Mouse (Mus musculus) forebrain, embryonic 14.5 days (tissue): Measurements from ENCODE around the gene Nsun2. TPM values are rescaled to one million over a fixed set of nuclear protein-coding genes. Genes with fewer than 3 reads are reported as not detected.
A peak's percentile ranks its signal among the peaks of the same experiment; 100 is the strongest.

Experiments
- ATAC-seq: fragments of 200-750 bp; cut with Nextera tagmentation; 2 replicates; pipeline ENCODE4 v1.8.0; 2017; ENCODE audit warnings: mild to moderate bottlenecking, moderate library complexity
- DNase-seq: peaks from one replicate; pipeline ENCODE4 v3.0.0-alpha.2; 2015; ENCODE audit warnings: low spot score
- H3K27ac ChIP-seq: fragments of 300-500 bp; sonication (generic); 2 replicates; pipeline ENCODE4 v1.5.1; 2014; ENCODE audit warnings: low read depth, mild to moderate bottlenecking, control low read depth, low read length, moderate library complexity
- H3K27me3 ChIP-seq: fragments of 300-500 bp; sonication (generic); replicated peaks from 2 replicates; pipeline ENCODE4 v1.6.1; 2014; ENCODE audit warnings: low read length, control low read depth, mixed read lengths; ENCODE audit not compliant: control insufficient read depth, insufficient read depth
- H3K36me3 ChIP-seq: fragments of 300-500 bp; sonication (generic); 2 replicates; pipeline ENCODE4 v1.6.1; 2014; ENCODE audit warnings: low read length, control low read depth; ENCODE audit not compliant: control insufficient read depth, insufficient read depth
- H3K4me1 ChIP-seq: fragments of 300-500 bp; sonication (generic); 2 replicates; pipeline ENCODE4 v1.6.1; 2014; ENCODE audit warnings: antibody characterized with exemption, low read length, control low read depth; ENCODE audit not compliant: control insufficient read depth, insufficient read depth
- H3K4me2 ChIP-seq: fragments of 300-500 bp; sonication (generic); 2 replicates; pipeline ENCODE4 v1.6.1; 2014; ENCODE audit warnings: mild to moderate bottlenecking, control low read depth, low read length
- H3K4me3 ChIP-seq: fragments of 300-500 bp; sonication (generic); 2 replicates; pipeline ENCODE4 v1.5.1; 2014; ENCODE audit warnings: low read depth, low read length, control low read depth
- H3K9ac ChIP-seq: fragments of 300-500 bp; sonication (generic); 2 replicates; pipeline ENCODE4 v1.6.1; 2014; ENCODE audit warnings: mild to moderate bottlenecking, low read length, control low read depth, moderate library complexity
- H3K9me3 ChIP-seq: fragments of 300-500 bp; sonication (generic); replicated peaks from 2 replicates; pipeline ENCODE4 v1.6.1; 2016; ENCODE audit warnings: low read length, control low read depth, mixed read lengths; ENCODE audit not compliant: control insufficient read depth
- WGBS: fragments of 180-500 bp; shearing (Covaris S2); extraction: QIAGEN DNeasy Blood & Tissue Kit; methylation state at CpG from one replicate; pipeline ENCODE4 v1.1.7; 2014; 5-methylcytosine and 5-hydroxymethylcytosine counted together
- polyA plus RNA-seq: library from polyadenylated mRNA; unstranded; fragments of >200 nt; fragmentation: Nextera tagmentation; extraction: Ambion mirVana; gene quantifications from 2 replicates; pipeline ENCODE4 v1.2.1, GENCODE M21; 2014

Gene Nsun2
- polyA plus RNA-seq = 86.2 and 87.4 TPM in 2 replicates

DNA sequence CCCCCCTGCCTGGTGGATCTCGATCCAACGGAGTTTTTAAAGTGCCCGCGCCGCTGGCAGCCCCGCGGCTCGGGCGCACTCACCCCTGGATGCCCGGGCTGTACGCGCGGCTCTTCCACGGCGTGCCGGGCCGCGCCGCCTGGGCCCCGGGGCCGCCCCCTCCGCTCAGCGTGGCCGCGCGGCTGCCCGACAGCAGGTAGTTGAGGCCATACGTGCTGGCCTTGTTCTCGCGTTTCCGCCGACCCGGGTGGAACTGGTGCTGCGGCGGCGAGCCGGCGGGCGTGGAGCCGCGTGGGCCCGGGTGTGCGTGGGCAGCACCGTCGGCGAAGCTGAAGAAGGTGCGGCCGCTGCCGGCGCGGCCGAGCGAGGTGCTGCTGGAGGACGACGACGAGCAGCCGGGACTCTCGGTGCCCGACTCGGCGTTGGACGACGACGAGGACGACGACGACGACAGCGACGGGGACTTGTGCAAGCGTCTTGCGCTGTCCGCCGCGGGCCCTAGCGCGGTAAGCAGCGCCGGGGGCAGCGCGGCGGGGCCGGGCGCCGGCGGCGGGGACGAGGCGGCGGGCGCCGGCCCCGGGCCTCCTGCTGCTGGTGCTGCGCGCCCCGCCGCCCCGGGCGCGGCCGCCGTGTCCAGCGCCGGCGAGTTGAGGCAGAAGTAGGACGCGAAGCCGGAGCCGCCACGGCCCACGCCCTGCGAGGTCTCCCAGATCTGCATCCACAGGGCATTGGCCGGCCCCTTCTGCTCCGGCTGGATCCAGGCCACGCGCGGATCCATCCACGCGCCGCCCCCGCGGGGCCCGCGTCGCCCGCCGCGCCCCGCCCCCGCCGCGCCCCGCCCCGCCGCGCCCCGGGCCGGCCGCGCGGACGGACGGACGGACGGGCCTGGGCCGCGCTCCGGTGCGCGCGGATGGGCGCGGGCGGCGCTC, at the start of gene Nsun2:
Nsun2 (plus strand) TSS at position 342 of the 929 bp plus-strand sequence.
- Histone ChIP-seq H3K4me2 (peak within 1 kb of the TSS; percentile 84), H3K27ac (peak within 1 kb of the TSS; percentile 94), H3K27me3 (no peaks in the 10 kb centered on the region), H3K9ac (peak within 1 kb of the TSS; percentile 88), H3K9me3 (no peaks in the 10 kb centered on the region), H3K36me3 (0 out of 2 replicates have a peak, but pooled peaks cover 6% of the 10 kb centered on the region), H3K4me3 (peak within 1 kb of the TSS; percentile 87), H3K4me1 (peaks cover 29% of the 10 kb centered on the region)
- under 1% methylated on average over 89 of the region's 155 CpGs for WGBS
- ATAC-seq (0 out of 2 replicates have a peak, but pooled peaks have one; percentile 0), DNase-seq (peak; percentile 51)

GRCm38 (mm10) chr13:69485326-69485725, 48.2 kb upstream of the Nsun2 start:
- H3K27me3 ChIP-seq = peaks cover 32% of the 10 kb centered on the region
- peaks cover 10% of the 10 kb centered on the region; the same call in 1 of the 2 replicates for H3K4me1 ChIP-seq
- ATAC-seq (no peak), DNase-seq (peak; percentile 65)
- 13% methylated on average over 6 of the region's 6 CpGs for WGBS
- no peaks in the 10 kb centered on the region for H3K9me3 ChIP-seq
- no peak overlapping the region for H3K9ac ChIP-seq
- no peaks in the 10 kb centered on the region for H3K36me3 ChIP-seq
- no peak overlapping the region for H3K4me2 ChIP-seq
- H3K27ac ChIP-seq = no peak overlapping the region
- no peak overlapping the region for H3K4me3 ChIP-seq

DNA sequence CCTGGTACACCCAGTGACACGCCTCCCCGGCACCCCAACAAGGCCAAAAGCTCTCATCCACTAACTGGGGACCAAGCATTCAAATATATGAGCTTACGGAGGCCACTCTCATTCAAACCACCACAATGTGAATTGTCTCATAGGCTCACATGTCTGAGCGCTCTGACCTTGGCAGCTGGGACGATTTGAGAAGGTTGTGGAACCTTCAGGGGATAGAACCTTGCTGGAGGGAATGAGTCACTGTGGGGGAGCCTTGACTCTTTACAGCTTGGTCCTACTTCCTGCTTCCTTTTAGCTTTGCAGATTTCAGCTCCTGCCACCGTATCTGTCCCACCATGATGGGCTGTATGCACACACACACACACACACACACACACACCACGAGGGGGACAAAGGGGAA, 47.7 kb upstream of the Nsun2 start:
- ATAC-seq = no peak
- 73% methylated on average over 7 of the region's 7 CpGs for WGBS
- Histone ChIP-seq H3K27me3 (peaks cover 32% of the 10 kb centered on the region), H3K36me3 (no peaks in the 10 kb centered on the region), H3K9me3 (no peaks in the 10 kb centered on the region), H3K4me3 (no peak overlapping the region), H3K27ac (no peak overlapping the region), H3K9ac (no peak overlapping the region), H3K4me2 (no peak overlapping the region), H3K4me1 (peaks cover 10% of the 10 kb centered on the region; the same call in 1 of the 2 replicates)
- no peak for DNase-seq

DNA sequence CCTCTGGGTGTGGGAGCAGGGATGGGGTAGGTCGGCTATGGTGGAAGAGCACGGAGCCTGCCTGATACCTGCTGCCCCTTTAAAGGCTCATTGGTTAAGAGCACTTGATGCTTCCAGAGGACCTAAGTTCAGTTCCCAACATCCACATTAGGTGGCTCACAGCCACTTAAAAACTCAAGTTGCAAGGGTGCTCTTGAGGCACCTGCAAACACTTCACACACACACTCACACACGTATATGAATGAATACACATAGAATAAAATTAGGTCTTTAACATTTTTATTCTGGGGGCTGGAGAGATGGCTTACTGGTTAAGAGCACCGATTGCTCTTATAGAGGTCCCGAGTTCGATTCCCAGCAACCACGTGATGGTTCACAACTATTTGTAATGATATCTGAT, 46.4 kb upstream of the Nsun2 start:
- H3K27ac ChIP-seq = no peak overlapping the region
- 85% methylated on average over 7 of the region's 7 CpGs for WGBS
- DNase-seq (no peak), ATAC-seq (no peak)
- no peak overlapping the region; the same call in 1 of the 2 replicates for H3K4me2 ChIP-seq
- H3K4me3 ChIP-seq = no peak overlapping the region
- H3K27me3 ChIP-seq = peaks cover 24% of the 10 kb centered on the region
- H3K36me3 ChIP-seq = no peaks in the 10 kb centered on the region
- H3K9ac ChIP-seq = no peak overlapping the region
- H3K9me3 ChIP-seq = no peaks in the 10 kb centered on the region
- H3K4me1 ChIP-seq = no peaks in the 10 kb centered on the region

GRCm38 (mm10) chr13:69487611-69488275, 45.8 kb upstream of the Nsun2 start:
- peak overlapping the region; percentile 35 for H3K9ac ChIP-seq
- DNase-seq = peak; percentile 24
- no peaks in the 10 kb centered on the region for H3K9me3 ChIP-seq
- H3K4me2 ChIP-seq = peak overlapping the region; percentile 47
- H3K4me1 ChIP-seq = no peaks in the 10 kb centered on the region
- no peaks in the 10 kb centered on the region for H3K36me3 ChIP-seq
- ATAC-seq = 0 out of 2 replicates have a peak, but pooled peaks have one; percentile 13
- WGBS = 1% methylated on average over 26 of the region's 26 CpGs
- peaks cover 24% of the 10 kb centered on the region for H3K27me3 ChIP-seq
- peak overlapping the region; percentile 20 for H3K4me3 ChIP-seq
- no peak overlapping the region for H3K27ac ChIP-seq

DNA sequence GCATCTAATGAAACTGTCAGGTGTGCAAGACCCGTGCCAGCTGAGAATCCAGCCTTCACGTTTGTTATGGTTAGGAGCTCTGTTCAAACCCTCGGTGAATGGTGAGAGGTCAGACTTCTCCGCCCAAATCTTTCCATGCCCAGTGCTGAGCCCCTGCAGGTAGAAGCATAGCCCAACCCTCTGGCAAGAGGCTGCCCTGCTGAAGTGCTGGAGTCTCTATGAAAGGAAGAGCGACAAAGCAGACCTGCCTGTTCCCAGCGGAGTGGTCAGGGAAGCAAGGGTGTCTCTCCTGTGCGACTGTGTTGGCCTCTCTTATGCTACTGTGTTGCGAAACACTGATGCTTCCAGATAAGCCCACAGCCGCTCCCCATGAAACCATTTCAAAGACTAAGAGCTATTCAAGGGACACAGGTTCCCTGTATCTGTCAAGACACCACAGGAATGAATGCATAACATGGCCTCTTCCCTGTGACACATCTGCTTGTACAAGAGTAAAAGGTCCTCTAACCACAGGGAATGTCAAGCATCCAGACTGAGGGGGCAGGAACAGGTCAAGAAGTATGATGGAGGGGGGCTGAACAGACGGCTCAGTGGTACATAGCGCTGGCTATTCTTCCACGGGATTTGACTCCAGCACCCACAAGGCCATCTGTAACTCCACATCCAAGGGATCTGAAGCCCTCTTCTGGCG, 44.8 kb upstream of the Nsun2 start:
- ATAC-seq (no peak), DNase-seq (no peak)
- Histone ChIP-seq H3K4me1 (no peaks in the 10 kb centered on the region), H3K36me3 (no peaks in the 10 kb centered on the region), H3K27ac (no peak overlapping the region), H3K9ac (no peak overlapping the region), H3K4me3 (no peak overlapping the region), H3K9me3 (no peaks in the 10 kb centered on the region), H3K4me2 (no peak overlapping the region; the same call in 1 of the 2 replicates), H3K27me3 (peaks cover 24% of the 10 kb centered on the region)
- WGBS = 38% methylated on average over 13 of the region's 13 CpGs

DNA sequence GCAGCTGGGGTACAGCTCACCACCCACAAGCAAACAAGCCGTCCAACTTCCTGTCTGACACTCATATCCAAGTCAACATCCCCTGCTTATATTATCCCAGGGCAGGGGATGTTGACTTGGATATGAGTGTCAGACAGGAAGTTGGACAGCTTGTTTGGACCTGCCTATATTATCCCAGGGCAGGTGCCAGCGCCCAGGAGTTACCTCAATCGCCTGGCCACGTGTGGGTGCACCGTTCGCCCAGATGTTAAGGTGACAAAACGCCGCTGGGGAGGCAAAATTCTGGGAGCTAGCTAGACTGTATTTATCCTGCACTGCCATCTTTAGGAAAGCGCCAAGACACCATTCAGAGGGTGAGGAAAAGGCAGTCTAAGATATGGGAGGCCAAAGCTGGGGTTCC, 43.8 kb upstream of the Nsun2 start:
- Histone ChIP-seq H3K9me3 (no peaks in the 10 kb centered on the region), H3K36me3 (no peaks in the 10 kb centered on the region), H3K4me1 (no peaks in the 10 kb centered on the region), H3K27me3 (peaks cover 16% of the 10 kb centered on the region), H3K9ac (no peak overlapping the region), H3K4me3 (no peak overlapping the region), H3K4me2 (no peak overlapping the region), H3K27ac (no peak overlapping the region)
- ATAC-seq = no peak
- 84% methylated on average over 9 of the region's 9 CpGs for WGBS
- no peak for DNase-seq

DNA sequence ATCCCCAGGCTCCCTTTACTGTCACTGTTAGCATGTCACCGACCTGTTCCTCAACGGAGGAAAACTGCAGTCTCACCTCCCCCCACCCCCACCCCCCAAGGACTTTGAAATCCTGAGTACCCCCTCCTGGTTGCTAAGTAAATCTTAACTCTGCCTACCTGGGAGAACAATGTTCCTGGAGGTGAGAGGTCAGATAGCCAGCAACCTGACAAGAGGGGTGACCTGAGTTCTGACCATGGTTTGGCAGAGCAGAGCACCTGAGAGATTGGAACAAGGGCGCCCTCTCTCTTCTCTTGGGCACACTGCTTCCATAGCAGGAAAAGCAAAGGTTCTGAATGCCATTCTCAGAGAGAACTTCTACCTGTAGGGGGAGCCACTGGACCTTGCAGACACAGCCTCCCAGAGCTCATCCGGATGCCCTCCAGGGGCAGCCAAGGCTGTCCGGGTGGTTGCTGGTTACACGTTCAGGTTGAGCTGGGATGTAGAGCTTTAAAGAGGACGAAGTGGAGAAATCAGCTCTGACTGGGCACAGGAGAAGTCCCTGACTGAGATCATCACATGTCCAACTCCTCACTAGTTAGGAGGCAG, 40.6 kb upstream of the Nsun2 start:
- Histone ChIP-seq H3K27me3 (peaks cover 5% of the 10 kb centered on the region; the same call in 1 of the 2 replicates), H3K9me3 (no peaks in the 10 kb centered on the region), H3K4me1 (no peaks in the 10 kb centered on the region), H3K36me3 (peaks cover 16% of the 10 kb centered on the region), H3K4me2 (no peak overlapping the region), H3K27ac (no peak overlapping the region), H3K4me3 (no peak overlapping the region), H3K9ac (no peak overlapping the region)
- no peak for ATAC-seq
- WGBS = 29% methylated on average over 7 of the region's 7 CpGs
- DNase-seq = peak; percentile 58
